Mouse (Mus musculus) G1E (cell line): Measurements from ENCODE around the gene Cyp4f13. TPM values are rescaled to one million over a fixed set of nuclear protein-coding genes. Genes with fewer than 3 reads are reported as not detected.

Experiments used
- ATAC-seq: 2 replicates; pipeline ENCODE4 v1.8.0; 2016; ENCODE audit warnings: mild to moderate bottlenecking; ENCODE audit not compliant: insufficient number of reproducible peaks, poor library complexity, low FRiP score, severe bottlenecking; ENCODE audit errors: extremely low read depth
- DNase-seq: peaks from one replicate; pipeline ENCODE4 v3.0.0; 2012; ENCODE audit warnings: low spot score
- H3K27me3 ChIP-seq: 2 replicates; pipeline ENCODE4 v1.6.1; 2012; ENCODE audit warnings: mild to moderate bottlenecking, low read length, inconsistent platforms; ENCODE audit not compliant: insufficient read depth
- H3K36me3 ChIP-seq: replicated peaks from 2 replicates; pipeline ENCODE3; 2012; ENCODE audit warnings: mild to moderate bottlenecking, inconsistent platforms
- H3K4me1 ChIP-seq: 2 replicates; pipeline ENCODE4 v1.6.1; 2012; ENCODE audit warnings: low read depth, low read length, inconsistent platforms, mixed read lengths; ENCODE audit not compliant: insufficient read depth
- H3K4me3 ChIP-seq: 2 replicates; pipeline ENCODE4 v1.5.1; 2012; ENCODE audit warnings: low read depth, mild to moderate bottlenecking, inconsistent platforms, low read length, moderate library complexity, mixed read lengths
- H3K9me3 ChIP-seq: replicated peaks from 2 replicates; pipeline ENCODE4 v1.6.1; 2012; ENCODE audit warnings: inconsistent platforms
- CTCF ChIP-seq: IDR thresholded peaks from 2 replicates; pipeline ENCODE4 v1.5.1; 2012; ENCODE audit warnings: low read depth, low read length, inconsistent platforms, mixed read lengths
- GATA1 ChIP-seq: IDR thresholded peaks from 2 replicates; pipeline ENCODE4 v1.6.1; 2012; ENCODE audit warnings: borderline replicate concordance, low read length, inconsistent platforms, mixed read lengths
- GATA2 ChIP-seq: IDR thresholded peaks from 2 replicates; pipeline ENCODE4 v1.6.1; 2012; ENCODE audit warnings: low read depth, low read length, inconsistent platforms, borderline replicate concordance
- POLR2AphosphoS5 ChIP-seq: IDR thresholded peaks from 2 replicates; pipeline ENCODE4 v1.6.1; 2012; ENCODE audit warnings: low read depth, low read length, inconsistent platforms; ENCODE audit not compliant: insufficient replicate concordance
- TAL1 ChIP-seq: conservative IDR thresholded peaks from 2 replicates; pipeline ENCODE4 v1.6.1; 2012; ENCODE audit warnings: low read depth, low read length, inconsistent platforms, mixed read lengths
- polyA plus RNA-seq: library from polyadenylated mRNA; stranded (reverse); fragments of >175 nt; gene quantifications from 2 replicates; pipeline ENCODE4 v1.2.3, GENCODE M21; 2012
- total RNA-seq, 2 experiments: library from RNA; stranded (forward) in 1 of 2; stranded (reverse) in 1 of 2; fragments of 200-1000 nt in 1 of 2; fragments of >200 nt in 1 of 2; fragmentation: Nextera tagmentation in 1 of 2; gene quantifications; 2 replicates each; pipeline ENCODE4 v1.2.3; 2014 to 2017

The Cyp4f13 gene
- total and polyA plus RNA-seq, 3 experiments: 12.1 to 39.1 (median 16.7) TPM

- Histone ChIP-seq H3K27me3 (peaks cover 7% of the 10 kb centered on the region; the same call in 1 of the 2 replicates), H3K4me1 (no peaks in the 10 kb centered on the region), H3K4me3 (no peak overlapping the region), H3K36me3 (peaks cover 15% of the 10 kb centered on the region), H3K9me3 (no peaks in the 10 kb centered on the region)
- DNase-seq (no peak), ATAC-seq (no peak)
- no peak for TF ChIP-seq GATA1
- TF ChIP-seq CTCF: no peak
- no peak for TF ChIP-seq POLR2AphosphoS5
- no peak for TF ChIP-seq TAL1
- TF ChIP-seq GATA2: no peak
These were observed 69.6 kb downstream of the Cyp4f13 start for GRCm38 (mm10) chr17:32877471-32878171.

Other genes starting within 250 kb of the Cyp4f13 start
- gene Zfp871, start 159.1 kb downstream of the Cyp4f13 start, total RNA-seq (2014; fragmentation: Nextera tagmentation): 102 and 115 TPM in 2 replicates
- gene Zfp871, start 159.1 kb downstream of the Cyp4f13 start, total RNA-seq (2017): 31.5 and 41.9 TPM in 2 replicates
- 1.0 and 1.5 TPM in 2 replicates for gene Zfp871, start 159.1 kb downstream of the Cyp4f13 start, polyA plus RNA-seq
- 0.30 TPM in 1 of 2 replicates, not detected in the other for gene Zfp811, start 137.5 kb downstream of the Cyp4f13 start, total RNA-seq (2014; fragmentation: Nextera tagmentation)
- 0.06 and 0.44 TPM in 2 replicates for gene Zfp811, start 137.5 kb downstream of the Cyp4f13 start, total RNA-seq (2017)
- gene Zfp811, start 137.5 kb downstream of the Cyp4f13 start, polyA plus RNA-seq: not detected in 2 replicates
- 17.4 and 25.8 TPM in 2 replicates for gene Zfp799, start 117.1 kb downstream of the Cyp4f13 start, total RNA-seq (2014; fragmentation: Nextera tagmentation)
- gene Zfp799, start 117.1 kb downstream of the Cyp4f13 start, total RNA-seq (2017): 13.1 and 16.1 TPM in 2 replicates
- 0.32 and 2.0 TPM in 2 replicates for gene Zfp799, start 117.1 kb downstream of the Cyp4f13 start, polyA plus RNA-seq
- gene Zfp870, start 55.8 kb downstream of the Cyp4f13 start, total RNA-seq (2014; fragmentation: Nextera tagmentation): 2.3 and 4.7 TPM in 2 replicates
- 2.7 and 3.1 TPM in 2 replicates for gene Zfp870, start 55.8 kb downstream of the Cyp4f13 start, total RNA-seq (2017)
- gene Zfp870, start 55.8 kb downstream of the Cyp4f13 start, polyA plus RNA-seq: 0.35 and 0.39 TPM in 2 replicates
- gene Cyp4f14, start 30.1 kb downstream of the Cyp4f13 start, total RNA-seq (2014; fragmentation: Nextera tagmentation): not detected in 2 replicates
- 0.06 and 0.16 TPM in 2 replicates for gene Cyp4f14, start 30.1 kb downstream of the Cyp4f13 start, total RNA-seq (2017)
- not detected in 2 replicates for gene Cyp4f14, start 30.1 kb downstream of the Cyp4f13 start, polyA plus RNA-seq
- 9.0 and 12.9 TPM in 2 replicates for gene Zfp472, start 18.4 kb upstream of the Cyp4f13 start, total RNA-seq (2014; fragmentation: Nextera tagmentation)
- 13.4 and 15.5 TPM in 2 replicates for gene Zfp472, start 18.4 kb upstream of the Cyp4f13 start, total RNA-seq (2017)
- 0.26 and 0.40 TPM in 2 replicates for gene Zfp472, start 18.4 kb upstream of the Cyp4f13 start, polyA plus RNA-seq
- 11.4 and 11.8 TPM in 2 replicates for gene Zfp952, start 45.7 kb upstream of the Cyp4f13 start, total RNA-seq (2014; fragmentation: Nextera tagmentation)
- gene Zfp952, start 45.7 kb upstream of the Cyp4f13 start, total RNA-seq (2017): 11.8 and 13.1 TPM in 2 replicates
- gene Zfp952, start 45.7 kb upstream of the Cyp4f13 start, polyA plus RNA-seq: 0.28 and 0.35 TPM in 2 replicates
- gene Zfp763, start 86.0 kb upstream of the Cyp4f13 start, total RNA-seq (2014; fragmentation: Nextera tagmentation): 15.0 and 16.7 TPM in 2 replicates
- 11.2 and 11.5 TPM in 2 replicates for gene Zfp763, start 86.0 kb upstream of the Cyp4f13 start, total RNA-seq (2017)
- 0.11 and 0.25 TPM in 2 replicates for gene Zfp763, start 86.0 kb upstream of the Cyp4f13 start, polyA plus RNA-seq
- not detected in 2 replicates for gene 4921501E09Rik, start 120.7 kb upstream of the Cyp4f13 start, total RNA-seq (2014; fragmentation: Nextera tagmentation)
- 0.05 and 0.06 TPM in 2 replicates for gene 4921501E09Rik, start 120.7 kb upstream of the Cyp4f13 start, total RNA-seq (2017)
- gene 4921501E09Rik, start 120.7 kb upstream of the Cyp4f13 start, polyA plus RNA-seq: not detected in 2 replicates
- gene Zfp563, start 141.9 kb upstream of the Cyp4f13 start, total RNA-seq (2014; fragmentation: Nextera tagmentation): 7.4 and 9.6 TPM in 2 replicates
- gene Zfp563, start 141.9 kb upstream of the Cyp4f13 start, total RNA-seq (2017): 7.5 and 10.5 TPM in 2 replicates
- gene Zfp563, start 141.9 kb upstream of the Cyp4f13 start, polyA plus RNA-seq: 0.56 and 0.65 TPM in 2 replicates
- gene Morc2b, start 192.3 kb upstream of the Cyp4f13 start, total RNA-seq (2014; fragmentation: Nextera tagmentation): not detected in 2 replicates
- 0.12 and 0.22 TPM in 2 replicates for gene Morc2b, start 192.3 kb upstream of the Cyp4f13 start, total RNA-seq (2017)
- gene Morc2b, start 192.3 kb upstream of the Cyp4f13 start, polyA plus RNA-seq: not detected in 2 replicates
- gene Olfr55, start 221.0 kb upstream of the Cyp4f13 start, total RNA-seq (2014; fragmentation: Nextera tagmentation): not detected in 2 replicates
- 0.17 and 0.44 TPM in 2 replicates for gene Olfr55, start 221.0 kb upstream of the Cyp4f13 start, total RNA-seq (2017)
- gene Olfr55, start 221.0 kb upstream of the Cyp4f13 start, polyA plus RNA-seq: not detected in 2 replicates
- not detected in 2 replicates for gene Olfr239, start 243.9 kb upstream of the Cyp4f13 start, total RNA-seq (2014; fragmentation: Nextera tagmentation)
- gene Olfr239, start 243.9 kb upstream of the Cyp4f13 start, total RNA-seq (2017): not detected in 2 replicates
- not detected in 2 replicates for gene Olfr239, start 243.9 kb upstream of the Cyp4f13 start, polyA plus RNA-seq